Mouse (Mus musculus): ENCODE measurements at regions not wholly inside any gene's neighbourhood (a gene's known extent, or its start where the extent isn't known, plus 50 kb on each side); places are given as distances from the start of the nearest gene placed in this dataset.

- no peak for DNase-seq (ENCODE audit: low read depth, low spot score)
Measured at GRCm38 (mm10) chr12:9091951-9092350, 62.2 kb downstream of the Ttc32 start.

DNA sequence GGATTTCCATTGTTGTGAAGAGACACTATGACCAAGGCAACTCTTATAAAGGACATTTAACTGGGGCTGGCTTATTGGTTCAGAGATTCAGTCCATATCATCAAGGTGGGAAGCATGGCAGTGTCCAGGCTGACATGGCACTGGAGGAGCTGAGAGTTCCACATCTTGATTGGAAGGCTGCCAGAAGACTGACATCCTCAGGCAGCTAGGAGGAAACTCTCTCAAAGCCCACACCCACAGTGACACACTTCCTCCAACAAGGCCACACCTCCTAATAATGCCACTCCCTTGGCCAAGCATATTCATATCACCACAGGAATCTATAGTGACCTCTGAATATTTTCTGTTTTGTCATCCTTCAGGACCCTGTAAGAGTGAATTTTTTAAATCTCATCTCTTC is 65.3 kb downstream of the Ttc32 start:
- no peak for DNase-seq (ENCODE audit: low read depth, low spot score)

DNA sequence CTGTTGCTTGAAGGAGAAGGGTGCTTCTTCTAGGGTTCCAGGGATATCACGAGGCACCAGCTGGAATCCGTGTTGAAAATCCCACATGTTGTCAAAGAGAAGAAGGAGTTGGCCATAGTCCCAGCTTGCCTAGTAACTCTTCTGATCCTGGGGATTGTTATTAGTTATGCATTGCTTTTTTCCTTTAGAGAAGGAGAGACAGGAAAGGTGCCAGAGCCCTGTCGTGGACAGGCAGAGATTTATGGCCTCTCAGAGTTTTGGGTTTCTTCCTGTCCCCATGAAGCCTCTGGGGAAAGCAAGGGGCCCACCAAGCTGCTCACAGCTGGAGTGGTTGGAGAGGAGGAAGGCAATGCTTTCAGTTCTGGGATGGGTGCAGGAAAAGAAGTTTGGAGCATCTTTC is 76.6 kb downstream of the Ttc32 start:
- no peak for DNase-seq (ENCODE audit: low read depth, low spot score)

DNA sequence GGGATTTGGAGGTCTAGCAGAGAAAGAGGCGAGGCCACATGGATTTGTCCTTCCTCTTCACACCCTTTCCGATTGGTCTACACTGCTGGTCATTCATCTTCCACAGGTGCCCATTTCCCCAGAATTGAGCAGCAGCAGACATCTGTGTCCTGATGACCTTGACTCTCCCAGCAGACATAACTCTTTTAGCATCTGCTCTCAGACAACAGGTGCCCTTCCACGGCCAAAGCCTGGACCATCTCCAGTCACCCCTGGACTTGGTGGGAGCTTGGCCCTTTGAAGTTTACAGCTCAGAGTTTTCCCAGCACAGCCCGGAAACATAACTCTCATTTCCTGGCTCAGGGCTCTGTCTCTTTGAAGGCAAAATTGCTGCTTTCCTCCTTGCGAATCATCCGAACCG is 80.0 kb downstream of the Ttc32 start:
- no peak for DNase-seq (ENCODE audit: low read depth, low spot score)

DNA sequence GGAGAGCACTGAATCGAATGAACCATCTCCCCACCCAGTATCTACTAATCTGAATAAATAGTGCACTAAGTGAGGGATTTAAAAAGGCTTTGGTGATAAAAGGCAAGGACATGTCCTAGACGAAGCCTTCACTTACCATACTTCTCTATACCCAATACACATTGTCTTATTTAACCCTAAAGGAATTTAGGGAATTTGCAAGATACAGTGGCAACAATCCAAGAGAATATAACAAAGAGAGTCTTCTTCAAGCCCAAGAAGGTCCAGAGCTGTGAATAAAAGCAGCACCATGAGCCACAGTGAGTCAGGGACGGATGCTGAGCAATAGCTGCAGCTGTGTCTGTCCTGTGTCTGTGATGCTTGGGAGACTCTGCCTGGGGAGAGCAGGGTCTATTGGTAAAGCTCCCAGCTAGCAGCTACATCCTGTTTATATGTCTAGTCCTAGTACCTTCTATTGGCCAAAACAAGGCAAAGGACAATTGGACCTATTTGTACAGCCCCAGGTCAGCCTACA is 82.4 kb downstream of the Ttc32 start:
- DNase-seq (ENCODE audit: low read depth, low spot score) = no peak

DNA sequence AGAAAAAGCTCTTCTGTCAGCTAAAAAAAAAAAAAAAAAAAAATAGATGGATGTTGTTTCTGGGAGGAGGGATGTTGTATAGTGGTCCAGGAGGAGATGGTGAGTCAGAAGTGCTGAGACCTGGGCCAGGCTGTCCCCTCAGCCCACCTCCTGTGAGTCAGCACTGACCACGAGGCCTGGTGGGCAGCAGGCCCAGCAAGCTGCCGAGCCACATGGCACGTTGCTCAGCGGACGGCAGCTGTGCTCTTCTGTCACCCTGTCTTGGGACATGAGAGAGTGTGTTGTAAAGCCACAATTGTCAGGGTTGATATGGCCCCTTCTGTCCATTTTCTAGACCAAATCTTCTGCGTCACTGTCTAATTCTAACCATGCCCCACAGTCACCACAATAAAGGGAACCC is 83.9 kb downstream of the Ttc32 start:
- no peak for DNase-seq (ENCODE audit: low read depth, low spot score)

GRCm38 (mm10) chr12:9114061-9114460 is 84.3 kb downstream of the Ttc32 start:
- no peak for DNase-seq (ENCODE audit: low read depth, low spot score)

GRCm38 (mm10) chr12:9118576-9118975 is 88.8 kb downstream of the Ttc32 start:
- DNase-seq (ENCODE audit: low read depth, low spot score) = no peak

DNA sequence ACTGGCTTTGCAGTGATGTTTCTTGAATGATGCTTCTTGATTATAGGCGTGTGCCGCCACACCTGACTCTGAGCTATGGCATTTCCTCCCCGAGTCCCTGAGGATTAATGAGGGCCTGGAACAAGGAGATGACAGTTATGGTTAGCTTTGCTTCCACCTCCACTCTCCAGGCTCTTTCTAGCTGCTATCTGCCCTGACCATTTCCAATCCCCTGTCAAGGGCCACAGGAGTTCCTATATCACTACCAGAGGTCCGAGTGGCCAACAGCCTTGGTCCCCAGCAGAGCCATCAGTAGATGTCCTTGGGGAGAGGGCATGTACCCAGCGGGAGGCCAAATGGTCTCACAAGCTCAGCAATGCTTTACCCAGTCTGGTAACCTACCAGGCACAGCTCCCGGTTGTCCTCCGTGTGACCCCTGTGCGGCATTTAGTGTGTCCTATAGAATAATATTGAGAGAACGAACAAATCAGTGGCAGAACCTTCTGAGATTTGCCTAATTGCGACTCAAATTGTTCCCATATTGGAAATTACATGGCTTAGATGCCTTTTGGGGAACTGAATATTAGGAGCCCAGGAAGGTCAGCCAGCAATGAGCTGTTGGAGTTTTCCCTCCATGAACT is 98.2 kb downstream of the Ttc32 start:
- no peak for DNase-seq (ENCODE audit: low read depth, low spot score)

- DNase-seq (ENCODE audit: low read depth, low spot score) = no peak
Measured at GRCm38 (mm10) chr12:9128581-9129275, 98.9 kb downstream of the Ttc32 start.

GRCm38 (mm10) chr12:9132621-9133020 is 102.8 kb downstream of the Ttc32 start:
- no peak for DNase-seq (ENCODE audit: low read depth, low spot score)

- no peak for DNase-seq (ENCODE audit: low read depth, low spot score)
Measured at GRCm38 (mm10) chr12:9133890-9134870, 104.4 kb downstream of the Ttc32 start.

DNA sequence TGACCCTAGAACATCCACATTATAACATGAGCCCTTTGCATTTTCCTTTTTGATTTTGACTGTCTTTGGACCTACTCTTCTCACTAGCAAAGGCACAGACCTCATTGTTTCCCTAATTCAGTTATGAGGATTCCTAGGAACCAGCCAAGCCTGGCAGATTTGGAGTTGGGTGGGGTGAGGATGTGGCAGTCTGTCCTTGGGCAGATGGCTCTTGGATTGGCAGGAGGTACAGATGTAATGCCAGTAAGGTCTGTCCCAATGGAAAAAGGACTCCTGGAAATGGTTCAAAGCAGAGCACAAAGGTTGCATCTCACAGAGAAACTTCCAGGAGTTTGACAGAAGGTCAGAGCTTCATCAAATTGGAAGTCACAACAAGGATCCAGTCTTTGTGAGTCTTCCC is 121.2 kb downstream of the Ttc32 start:
- no peak for DNase-seq (ENCODE audit: low read depth, low spot score)

DNA sequence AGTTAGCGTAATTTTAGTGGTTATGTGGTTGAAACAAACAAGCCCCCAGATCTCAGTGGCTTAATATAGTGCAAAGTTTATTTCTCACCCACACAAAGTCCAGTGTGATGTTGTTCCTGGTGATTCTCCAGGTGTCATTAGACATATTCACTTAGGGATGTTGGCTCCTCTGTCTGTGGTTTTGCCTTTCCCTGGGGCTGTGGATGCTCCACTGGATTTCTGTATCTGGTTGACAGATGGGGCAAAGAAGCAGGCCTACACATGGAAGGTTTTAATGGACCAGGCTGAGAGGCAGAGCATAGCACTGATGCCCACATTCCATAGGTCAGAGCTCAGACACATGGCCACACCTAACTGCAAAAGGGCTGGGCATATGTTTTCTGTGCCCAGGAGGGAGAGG is 121.6 kb downstream of the Ttc32 start:
- DNase-seq (ENCODE audit: low read depth, low spot score) = no peak

DNA sequence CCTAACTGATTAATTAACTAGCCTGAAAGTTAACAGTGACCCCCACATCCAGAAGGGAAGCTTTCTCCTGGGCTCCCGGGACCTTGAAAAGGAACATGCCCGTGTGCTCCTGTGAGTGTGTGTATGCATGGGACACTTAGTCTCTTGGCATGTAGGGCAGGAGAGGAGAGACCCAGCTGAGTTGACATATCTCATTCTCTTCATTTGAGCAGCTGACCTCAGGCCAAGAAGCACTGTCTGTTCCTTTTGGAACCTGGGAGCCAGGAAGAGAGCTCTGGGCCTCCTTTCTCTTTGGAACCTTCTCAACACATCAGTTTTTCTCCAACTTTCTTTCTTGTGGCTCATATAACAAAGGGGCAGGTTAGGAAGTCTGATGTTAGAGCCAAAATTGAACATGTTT is 124.7 kb downstream of the Ttc32 start:
- no peak for DNase-seq (ENCODE audit: low read depth, low spot score)

DNA sequence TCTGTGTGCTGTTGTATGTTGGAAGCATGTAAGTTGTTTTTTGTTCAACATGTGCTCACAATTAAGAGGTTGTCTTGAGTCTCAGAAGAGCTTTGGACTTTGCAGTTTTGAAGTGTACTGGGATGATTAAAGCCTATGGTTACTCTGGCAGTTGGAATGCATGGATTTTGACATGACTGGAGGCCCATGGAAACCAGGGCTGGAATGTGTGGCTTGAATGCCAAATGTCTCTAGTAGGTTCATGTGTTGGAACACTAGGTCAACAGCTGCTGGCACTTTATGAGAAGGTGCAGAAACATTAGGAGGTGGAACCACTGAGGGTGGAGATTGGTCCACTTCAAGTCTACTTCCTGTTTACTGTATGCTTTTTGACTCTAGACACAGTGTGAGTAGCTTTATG is 127.0 kb downstream of the Ttc32 start:
- no peak for DNase-seq (ENCODE audit: low read depth, low spot score)

GRCm38 (mm10) chr12:9158751-9159150 is 129.0 kb downstream of the Ttc32 start:
- DNase-seq (ENCODE audit: low read depth, low spot score) = no peak

DNA sequence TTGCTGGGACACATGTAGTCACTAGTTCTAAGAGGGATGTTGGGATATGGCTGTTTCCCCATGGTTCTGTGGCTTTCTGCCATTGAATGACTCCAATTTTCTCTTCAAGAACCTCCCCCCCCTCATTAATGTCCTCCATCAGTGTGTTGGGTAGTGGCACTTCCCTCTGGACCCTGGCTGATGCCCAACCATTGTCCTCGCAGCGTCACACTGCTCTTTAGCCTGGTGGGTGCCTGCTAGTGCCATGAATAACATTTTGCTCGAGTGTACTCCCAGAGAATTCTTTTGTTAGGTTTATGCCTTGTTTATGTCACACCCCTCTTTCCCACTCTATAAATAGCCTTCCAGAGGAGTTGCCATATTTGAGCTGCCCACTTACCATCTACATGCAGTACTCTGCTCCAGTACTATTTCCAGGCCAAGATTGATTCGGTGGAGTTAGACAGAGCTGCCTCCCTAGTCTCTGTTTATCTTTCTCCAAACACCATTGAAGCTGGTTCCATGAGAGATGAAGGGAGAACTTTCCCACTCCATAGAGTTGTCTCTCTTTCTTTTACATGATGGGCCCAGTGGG is 135.7 kb downstream of the Ttc32 start:
- DNase-seq (ENCODE audit: low read depth, low spot score) = no peak

DNA sequence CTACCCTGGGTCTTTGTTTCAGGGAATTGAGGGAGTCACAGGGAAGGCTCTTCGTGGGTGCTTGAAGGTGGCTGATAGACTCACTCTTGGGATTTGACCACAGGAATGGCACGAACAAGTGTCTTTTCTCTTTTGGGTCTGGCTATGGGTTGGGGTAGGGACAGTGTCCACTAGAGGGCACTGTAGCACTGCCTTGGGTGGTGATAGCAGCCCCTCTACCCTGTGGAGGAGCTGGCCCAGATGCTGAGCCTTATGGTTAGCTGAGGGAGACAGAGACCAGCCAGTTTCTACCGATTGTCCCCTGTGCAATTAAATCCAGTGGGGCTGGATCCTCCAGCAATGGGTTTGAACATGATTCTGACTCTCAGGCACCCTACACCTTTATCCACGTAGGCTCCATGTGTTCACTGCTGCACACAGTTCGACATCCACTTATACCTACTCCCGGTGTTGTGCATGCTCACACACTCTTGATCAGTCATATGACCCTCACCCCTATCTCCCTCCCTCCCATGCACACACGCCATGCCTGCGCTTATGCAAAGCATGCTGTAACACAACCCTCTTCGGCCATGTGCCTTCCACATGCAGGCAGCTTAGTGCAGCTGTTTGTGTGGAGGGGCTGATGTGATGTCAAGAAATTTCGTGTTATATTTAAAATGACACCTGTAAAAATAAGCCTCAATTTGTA is 136.6 kb downstream of the Ttc32 start:
- DNase-seq (ENCODE audit: low read depth, low spot score) = peak; percentile 30

GRCm38 (mm10) chr12:9169008-9169407 is 139.2 kb downstream of the Ttc32 start:
- no peak for DNase-seq (ENCODE audit: low read depth, low spot score)

GRCm38 (mm10) chr12:9173680-9174079 is 143.9 kb downstream of the Ttc32 start:
- DNase-seq (ENCODE audit: low read depth, low spot score) = no peak
